Mouse (Mus musculus) hematopoietic stem cell, adult 5-6 weeks (primary cell): ENCODE measurements around the gene Igsf11. TPM values are rescaled to one million over a fixed set of nuclear protein-coding genes. Genes with fewer than 3 reads are reported as not detected.

Source experiments
- ATAC-seq, 2 experiments: fragments of 125-278 bp in 1 of 2; replicated peaks in 1 of 2; 2 replicates each; pipeline ENCODE4 v1.8.0; 2016 to 2017; ENCODE audit warnings: inconsistent platforms in 2 of 2, mild to moderate bottlenecking in 2 of 2, moderate number of reproducible peaks in 2 of 2, low read depth in 1 of 2, moderate TSS enrichment in 1 of 2; ENCODE audit not compliant: low FRiP score in 2 of 2, poor library complexity in 2 of 2, severe bottlenecking in 2 of 2, insufficient read depth in 1 of 2, low TSS enrichment in 1 of 2
- total RNA-seq: library from RNA; stranded (forward); fragments of 172-1452, 232-1000 nt; gene quantifications from 2 replicates; pipeline ENCODE4 v1.2.3, GENCODE M21; 2017

Igsf11 gene
- total RNA-seq, 1 experiment from 2014 or later, result 0.10 TPM

GRCm38 (mm10) chr16:38918121-38918520, 25.6 kb downstream of the Igsf11 start:
- ATAC-seq, result no peak

GRCm38 (mm10) chr16:38920488-38920887, 28.0 kb downstream of the Igsf11 start:
- no peak for ATAC-seq

- no peak for ATAC-seq
These were observed 32.5 kb downstream of the Igsf11 start for GRCm38 (mm10) chr16:38924940-38925339.

GRCm38 (mm10) chr16:38928760-38929159, 36.3 kb downstream of the Igsf11 start:
- no peak for ATAC-seq

- no peak for ATAC-seq
These were observed 39.0 kb downstream of the Igsf11 start for GRCm38 (mm10) chr16:38931519-38931918.

- ATAC-seq, result no peak
These were observed 48.3 kb downstream of the Igsf11 start for GRCm38 (mm10) chr16:38940805-38941204.

GRCm38 (mm10) chr16:38941275-38941674, 48.8 kb downstream of the Igsf11 start:
- ATAC-seq, result no peak

GRCm38 (mm10) chr16:38943706-38944550, 51.5 kb downstream of the Igsf11 start:
- ATAC-seq, result no peak

GRCm38 (mm10) chr16:38945111-38945510, 52.6 kb downstream of the Igsf11 start:
- no peak for ATAC-seq

GRCm38 (mm10) chr16:38945581-38945981, 53.1 kb downstream of the Igsf11 start:
- no peak for ATAC-seq

GRCm38 (mm10) chr16:38946453-38946852, 54.0 kb downstream of the Igsf11 start:
- no peak for ATAC-seq

- no peak for ATAC-seq
These were observed 54.8 kb downstream of the Igsf11 start for GRCm38 (mm10) chr16:38947141-38947879.

- ATAC-seq, result no peak
These were observed 56.0 kb downstream of the Igsf11 start for GRCm38 (mm10) chr16:38948441-38948840.

- no peak for ATAC-seq
These were observed 60.4 kb downstream of the Igsf11 start for GRCm38 (mm10) chr16:38952881-38953280.

GRCm38 (mm10) chr16:38953821-38954220, 61.4 kb downstream of the Igsf11 start:
- ATAC-seq, result no peak

- no peak for ATAC-seq
These were observed 62.2 kb downstream of the Igsf11 start for GRCm38 (mm10) chr16:38954501-38955288.

GRCm38 (mm10) chr16:38955296-38955695, 62.8 kb downstream of the Igsf11 start:
- no peak for ATAC-seq

- no peak for ATAC-seq
These were observed 66.3 kb downstream of the Igsf11 start for GRCm38 (mm10) chr16:38958801-38959200.
